Mouse (Mus musculus): ENCODE results near the gene Csf3. TPM values are rescaled to one million over a fixed set of nuclear protein-coding genes. Genes with fewer than 3 reads are reported as not detected.

The Csf3 gene
- total and polyA plus RNA-seq, 2 experiments from 2014 or later: not detected

GRCm38 (mm10) chr11:98681786-98682745 lies 19.0 kb upstream of the Csf3 start, which contains the start of gene Psmd3:
Gene Psmd3 (plus strand): TSS chr11:98682554.
- Histone ChIP-seq H3K9me3 (ENCODE audit: low read length) (no peaks in the 10 kb centered on the region), H3K9ac (replicated peaks; ENCODE audit: low read length) (peak within 1 kb of the TSS; percentile 95), H3K36me3 (ENCODE audit: insufficient read depth, low read length) (peaks cover 14% of the 10 kb centered on the region; the same call in 1 of the 2 replicates), H3K27ac (peak within 1 kb of the TSS; percentile 79), H3K4me3 (ENCODE audit: low read length) (peak within 1 kb of the TSS; percentile 81), H3K27me3 (ENCODE audit: insufficient read depth, low read length) (no peaks in the 10 kb centered on the region), H3K4me2 (ENCODE audit: low read depth, low read length) (peak within 1 kb of the TSS; percentile 88), H3K4me1 (ENCODE audit: insufficient read depth, low read length) (peaks cover 6% of the 10 kb centered on the region)
- peak; percentile 98 for DNase-seq (ENCODE audit: low spot score)
- TF ChIP-seq CTCF (IDR thresholded peaks at IDR 0.05; ENCODE audit: low read depth): peak; percentile 55
- peak; percentile 97 for ATAC-seq
- 4% methylated on average over 45 of the region's 45 CpGs for WGBS

DNA sequence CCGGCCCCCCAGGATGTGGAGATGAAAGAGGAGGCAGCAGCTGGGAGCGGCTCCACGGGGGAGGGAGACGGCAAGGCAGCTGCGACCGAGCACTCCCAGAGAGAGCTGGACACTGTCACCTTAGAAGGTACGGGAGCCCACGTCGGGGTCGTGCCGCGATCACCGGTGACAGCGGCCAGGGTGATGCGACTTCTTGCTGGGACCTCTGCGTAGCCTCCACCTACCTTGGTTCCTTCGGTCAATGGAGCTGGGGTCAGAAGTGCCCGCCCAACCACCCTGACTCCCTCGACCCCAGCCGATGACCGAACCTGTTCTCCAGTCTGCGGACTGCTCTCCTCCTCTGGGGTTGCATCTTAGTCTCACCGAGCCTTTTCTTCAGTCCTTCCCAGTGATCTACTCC lies 18.3 kb upstream of the Csf3 start:
- peak overlapping the region; percentile 95 for H3K9ac ChIP-seq (replicated peaks; ENCODE audit: low read length)
- under 1% methylated on average over 21 of the region's 23 CpGs for WGBS
- DNase-seq (ENCODE audit: low spot score) (no peak), ATAC-seq (peak; percentile 16)
- peak overlapping the region; percentile 79 for H3K27ac ChIP-seq
- peaks cover 21% of the 10 kb centered on the region; the same call in 1 of the 2 replicates for H3K36me3 ChIP-seq (ENCODE audit: insufficient read depth, low read length)
- H3K9me3 ChIP-seq (ENCODE audit: low read length): no peaks in the 10 kb centered on the region
- H3K4me3 ChIP-seq (ENCODE audit: low read length): peak overlapping the region; percentile 81
- peaks cover 6% of the 10 kb centered on the region for H3K4me1 ChIP-seq (ENCODE audit: insufficient read depth, low read length)
- peak overlapping the region; percentile 88 for H3K4me2 ChIP-seq (ENCODE audit: low read depth, low read length)
- no peak for TF ChIP-seq CTCF (IDR thresholded peaks at IDR 0.05; ENCODE audit: low read depth)
- H3K27me3 ChIP-seq (ENCODE audit: insufficient read depth, low read length): no peaks in the 10 kb centered on the region

- no peaks in the 10 kb centered on the region for H3K9me3 ChIP-seq (ENCODE audit: low read length)
- H3K4me3 ChIP-seq (ENCODE audit: low read length): no peak overlapping the region
- peaks cover 42% of the 10 kb centered on the region for H3K36me3 ChIP-seq (ENCODE audit: insufficient read depth, low read length)
- TF ChIP-seq CTCF (IDR thresholded peaks at IDR 0.05; ENCODE audit: low read depth): no peak
- no peak overlapping the region for H3K9ac ChIP-seq (replicated peaks; ENCODE audit: low read length)
- no peak overlapping the region for H3K27ac ChIP-seq
- H3K4me1 ChIP-seq (ENCODE audit: insufficient read depth, low read length): peaks cover 6% of the 10 kb centered on the region
- 94% methylated on average over 9 of the region's 9 CpGs for WGBS
- DNase-seq (ENCODE audit: low spot score) (no peak), ATAC-seq (no peak)
- no peaks in the 10 kb centered on the region for H3K27me3 ChIP-seq (ENCODE audit: insufficient read depth, low read length)
- H3K4me2 ChIP-seq (ENCODE audit: low read depth, low read length): no peak overlapping the region
These were observed 15.4 kb upstream of the Csf3 start for GRCm38 (mm10) chr11:98685642-98686041.

DNA sequence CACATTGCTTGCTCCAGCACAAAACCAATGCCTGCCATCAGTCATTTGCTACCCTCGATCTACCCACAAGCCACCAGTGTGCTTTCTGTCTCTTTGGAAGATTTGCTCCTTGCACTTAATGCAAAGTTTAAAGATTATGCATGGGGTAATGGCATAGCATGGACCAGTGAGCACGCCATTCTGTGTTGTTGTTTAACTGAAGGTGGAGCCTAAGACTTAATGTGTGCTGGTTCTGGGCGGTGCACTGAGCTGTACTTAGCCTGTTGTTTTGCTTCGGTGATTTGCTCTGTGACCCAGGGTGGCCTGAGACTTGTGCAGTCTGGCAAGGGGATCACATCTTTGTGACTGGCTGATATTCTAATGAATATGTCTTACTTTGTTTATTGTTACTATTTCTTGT lies 14.1 kb upstream of the Csf3 start:
- DNase-seq (ENCODE audit: low spot score): no peak
- TF ChIP-seq CTCF (IDR thresholded peaks at IDR 0.05; ENCODE audit: low read depth): no peak
- H3K4me2 ChIP-seq (ENCODE audit: low read depth, low read length): no peak overlapping the region
- H3K9me3 ChIP-seq (ENCODE audit: low read length): no peaks in the 10 kb centered on the region
- H3K9ac ChIP-seq (replicated peaks; ENCODE audit: low read length): no peak overlapping the region
- peaks cover 6% of the 10 kb centered on the region for H3K4me1 ChIP-seq (ENCODE audit: insufficient read depth, low read length)
- WGBS: 85% methylated on average over 4 of the region's 4 CpGs
- no peak for ATAC-seq
- H3K27me3 ChIP-seq (ENCODE audit: insufficient read depth, low read length): no peaks in the 10 kb centered on the region
- peaks cover 55% of the 10 kb centered on the region for H3K36me3 ChIP-seq (ENCODE audit: insufficient read depth, low read length)
- H3K27ac ChIP-seq: no peak overlapping the region
- no peak overlapping the region for H3K4me3 ChIP-seq (ENCODE audit: low read length)

DNA sequence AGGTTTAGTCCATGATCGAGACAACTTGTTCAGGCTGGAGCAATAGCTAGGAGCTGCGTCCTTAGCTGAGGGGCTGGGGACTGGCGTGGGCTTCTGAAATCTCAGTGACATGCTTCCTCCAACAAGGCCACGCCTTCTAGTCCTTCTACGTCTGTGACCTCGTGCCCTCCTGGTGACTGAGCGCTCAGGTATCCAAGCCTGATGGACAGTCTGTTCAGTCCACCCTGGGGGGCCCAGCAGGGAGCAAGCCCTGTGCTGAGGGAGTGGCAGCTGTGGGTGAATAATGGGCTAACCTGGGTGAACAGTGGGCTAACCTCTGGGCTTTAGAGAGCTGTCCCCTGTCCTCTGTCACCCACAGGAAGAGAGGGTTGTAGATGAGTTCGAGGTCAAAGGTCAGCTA lies 13.1 kb upstream of the Csf3 start:
- Histone ChIP-seq H3K9me3 (ENCODE audit: low read length) (no peaks in the 10 kb centered on the region), H3K4me3 (ENCODE audit: low read length) (no peak overlapping the region), H3K36me3 (ENCODE audit: insufficient read depth, low read length) (peaks cover 63% of the 10 kb centered on the region), H3K4me1 (ENCODE audit: insufficient read depth, low read length) (peaks cover 6% of the 10 kb centered on the region), H3K27me3 (ENCODE audit: insufficient read depth, low read length) (no peaks in the 10 kb centered on the region), H3K4me2 (ENCODE audit: low read depth, low read length) (no peak overlapping the region), H3K9ac (replicated peaks; ENCODE audit: low read length) (no peak overlapping the region), H3K27ac (no peak overlapping the region)
- ATAC-seq (no peak), DNase-seq (ENCODE audit: low spot score) (no peak)
- 81% methylated on average over 8 of the region's 8 CpGs for WGBS
- TF ChIP-seq CTCF (IDR thresholded peaks at IDR 0.05; ENCODE audit: low read depth): no peak

- Histone ChIP-seq H3K36me3 (ENCODE audit: insufficient read depth, low read length) (peaks cover 61% of the 10 kb centered on the region), H3K4me2 (ENCODE audit: low read depth, low read length) (no peak overlapping the region), H3K9ac (replicated peaks; ENCODE audit: low read length) (no peak overlapping the region), H3K27ac (no peak overlapping the region), H3K4me3 (ENCODE audit: low read length) (no peak overlapping the region), H3K4me1 (ENCODE audit: insufficient read depth, low read length) (no peaks in the 10 kb centered on the region), H3K27me3 (ENCODE audit: insufficient read depth, low read length) (no peaks in the 10 kb centered on the region), H3K9me3 (ENCODE audit: low read length) (no peaks in the 10 kb centered on the region)
- TF ChIP-seq CTCF (IDR thresholded peaks at IDR 0.05; ENCODE audit: low read depth): no peak
- ATAC-seq (no peak), DNase-seq (ENCODE audit: low spot score) (no peak)
- WGBS: 79% methylated on average over 13 of the region's 13 CpGs
These were observed 7.9 kb upstream of the Csf3 start for GRCm38 (mm10) chr11:98693201-98693600.

- DNase-seq (ENCODE audit: low spot score) (no peak), ATAC-seq (no peak)
- Histone ChIP-seq H3K36me3 (ENCODE audit: insufficient read depth, low read length) (peaks cover 60% of the 10 kb centered on the region), H3K27me3 (ENCODE audit: insufficient read depth, low read length) (no peaks in the 10 kb centered on the region), H3K9ac (replicated peaks; ENCODE audit: low read length) (no peak overlapping the region), H3K4me3 (ENCODE audit: low read length) (no peak overlapping the region), H3K9me3 (ENCODE audit: low read length) (no peaks in the 10 kb centered on the region), H3K27ac (no peak overlapping the region), H3K4me2 (ENCODE audit: low read depth, low read length) (no peak overlapping the region), H3K4me1 (ENCODE audit: insufficient read depth, low read length) (no peaks in the 10 kb centered on the region)
- no peak for TF ChIP-seq CTCF (IDR thresholded peaks at IDR 0.05; ENCODE audit: low read depth)
- 88% methylated on average over 9 of the region's 9 CpGs for WGBS
These were observed 7.3 kb upstream of the Csf3 start for GRCm38 (mm10) chr11:98693746-98694145.

Measured in hindbrain, postnatal 0 days (tissue).